15 mouse cellular contexts compared by ENCODE assay signal in genomic region chr5:33528971-33529670, GRCm38 (mm10).
DNase-seq lines count a peak whose midpoint lies in the region; ATAC-seq lines count a peak whose summit lies in the region.
"Had no signal": no experiment of that assay in that cellular context is flagged by ENCODE, and none has a peak within 500 bp of the region (broad histone marks: within the 10 kb centered on the region; RNA-seq: fewer than 3 reads in every experiment).

No protein-coding gene starts in this region.

- peaks cover 58% of the 10 kb centered on the region for H3K27me3 ChIP-seq in heart, embryonic 10.5 days (ENCODE audit: insufficient read depth, poor library complexity, severe bottlenecking)
- H3K27me3 ChIP-seq in liver, embryonic 13.5 days: peaks cover 47% of the 10 kb centered on the region

- H3K9me3 ChIP-seq in heart, embryonic 10.5 days: no peaks in the 10 kb centered on the region
- no peaks in the 10 kb centered on the region for H3K9me3 ChIP-seq in liver, embryonic 13.5 days (replicated peaks)
- H3K9me3 ChIP-seq: limb, embryonic 12.5 days had no signal

- peak overlapping the region; percentile 53 for H3K9ac ChIP-seq in liver, embryonic 13.5 days
- H3K9ac ChIP-seq: limb, embryonic 12.5 days had no signal

- H3K4me3 ChIP-seq in heart, embryonic 10.5 days: peak overlapping the region; percentile 25
- peak overlapping the region; percentile 28 for H3K4me3 ChIP-seq in liver, embryonic 13.5 days (replicated peaks)
- H3K4me3 ChIP-seq: limb, embryonic 12.5 days had no signal

- peaks cover 20% of the 10 kb centered on the region for H3K4me1 ChIP-seq in heart, embryonic 10.5 days
- H3K4me1 ChIP-seq in liver, embryonic 13.5 days (replicated peaks): peaks cover 20% of the 10 kb centered on the region

- peak overlapping the region; percentile 7; the same call in 1 of the 2 replicates for H3K27ac ChIP-seq in heart, embryonic 10.5 days
- H3K27ac ChIP-seq in liver, embryonic 13.5 days: peak overlapping the region; percentile 39; the same call in 1 of the 2 replicates
- H3K27ac ChIP-seq: limb, embryonic 12.5 days had no signal

- DNase-seq in heart, embryonic 10.5 days (ENCODE audit: low spot score): no peak
- DNase-seq in heart, postnatal 4 days: no peak
- DNase-seq in retina, postnatal 1 day: peak; percentile 70
- DNase-seq in retina, embryonic 14.5 days (ENCODE audit: low spot score): no peak
- peak; percentile 46 for DNase-seq in liver, embryonic 13.5 days
- no peak for DNase-seq in adrenal gland, adult (ENCODE audit: inconsistent age in 2 of 2, low spot score in 1 of 2)
- no peak for DNase-seq in left cerebral cortex, postnatal 14 days (ENCODE audit: low spot score in 2 of 2)
- no peak for DNase-seq in adrenal gland, adult 8-10 months
- DNase-seq: cerebellum, postnatal 36 days; right cerebral cortex, adult 18-20 months; thymus, adult 2 months had no signal

- H3K36me3 ChIP-seq in heart, embryonic 10.5 days: no peaks in the 10 kb centered on the region
- no peaks in the 10 kb centered on the region for H3K36me3 ChIP-seq in liver, embryonic 13.5 days
- H3K36me3 ChIP-seq: limb, embryonic 12.5 days had no signal

- WGBS in heart, embryonic 10.5 days: 21% methylated on average over 14 of the region's 14 CpGs
- 24% methylated on average over 14 of the region's 14 CpGs for WGBS in liver, embryonic 13.5 days (ENCODE audit: insufficient replicate concordance)

- peak; percentile 97 for ATAC-seq in liver, embryonic 13.5 days (ENCODE audit: low read depth)
- ATAC-seq: activated CD4-positive, CD25-positive, alpha-beta regulatory T cell, adult 4 months; forebrain, embryonic 16.5 days had no signal

- intact Hi-C loops in left cerebral cortex, postnatal 14 days (cut with DNase I): no loop called here

- peak overlapping the region; percentile 64 for H3K4me2 ChIP-seq in liver, embryonic 13.5 days
- H3K4me2 ChIP-seq: limb, embryonic 12.5 days; midbrain, embryonic 11.5 days had no signal

Comparison
In these comparisons a context has a peak if more than half of its experiments do, and no peak if none do; other contexts are left out.
1. DNase-seq: peak in retina, postnatal 1 day (single experiment) and liver, embryonic 13.5 days (single experiment); none in heart, embryonic 10.5 days (single experiment), heart, postnatal 4 days (single experiment), retina, embryonic 14.5 days (single experiment), adrenal gland, adult (0 of 2), left cerebral cortex, postnatal 14 days (0 of 2) and adrenal gland, adult 8-10 months (single experiment).